Mouse (Mus musculus): ENCODE results near the gene Flt3l.

The Flt3l gene

DNA sequence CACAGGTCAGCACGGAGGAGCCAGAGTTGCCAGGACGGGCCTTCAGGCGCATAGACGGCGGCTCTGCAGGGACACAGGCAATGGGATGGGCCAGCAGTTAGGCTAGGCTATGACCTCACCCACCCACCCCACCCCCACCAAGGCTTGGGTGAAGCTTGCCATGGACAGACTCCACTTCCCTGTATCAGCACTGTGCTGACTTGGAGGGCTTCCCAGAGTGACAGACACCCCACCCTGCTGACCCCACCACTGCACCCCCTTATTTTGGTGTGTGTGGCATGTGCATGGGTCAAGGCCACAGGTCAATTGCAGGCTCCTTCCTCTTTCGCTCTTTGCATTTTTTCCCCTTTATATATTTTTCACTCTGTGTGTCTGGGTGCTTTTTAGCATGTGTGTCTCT is 40.9 kb downstream of the Flt3l start:
- peak in 1 of 2 experiments; percentile 38 for DNase-seq

DNA sequence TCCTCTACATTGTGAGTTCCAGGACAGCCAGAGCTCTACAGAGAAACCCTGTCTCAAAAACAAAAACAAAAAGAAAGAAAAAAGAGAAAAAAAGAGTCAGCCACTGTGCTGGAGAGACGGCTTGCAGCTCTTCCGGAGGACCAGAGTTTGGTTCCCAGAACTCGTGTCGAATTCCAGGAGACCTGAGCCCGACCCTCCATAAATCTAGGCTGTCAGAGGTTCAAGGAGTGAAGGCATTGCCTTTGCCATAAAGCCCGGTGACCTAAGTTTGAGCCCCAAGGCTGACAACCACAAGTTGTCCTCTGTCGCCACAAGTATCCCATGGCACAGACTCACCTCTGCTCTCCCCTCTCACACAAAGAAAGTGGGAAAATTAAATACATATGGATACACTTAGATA is 42.1 kb downstream of the Flt3l start:
- no peak for DNase-seq

- no peak for DNase-seq
Measured at GRCm38 (mm10) chr7:45093516-45093905, 42.7 kb downstream of the Flt3l start.

- no peak for DNase-seq
Measured at GRCm38 (mm10) chr7:45092828-45093515, 43.3 kb downstream of the Flt3l start.

- DNase-seq, result peak; percentile 92 to 96
Measured at GRCm38 (mm10) chr7:45092048-45092447, 44.2 kb downstream of the Flt3l start, which contains the start of gene Rcn3. Rcn3 (minus strand) TSS chr7:45092221.

GRCm38 (mm10) chr7:45091001-45091990 is 44.9 kb downstream of the Flt3l start:
- DNase-seq, result peak; percentile 62 to 70

GRCm38 (mm10) chr7:45090251-45090977 is 45.8 kb downstream of the Flt3l start:
- no peak for DNase-seq

DNA sequence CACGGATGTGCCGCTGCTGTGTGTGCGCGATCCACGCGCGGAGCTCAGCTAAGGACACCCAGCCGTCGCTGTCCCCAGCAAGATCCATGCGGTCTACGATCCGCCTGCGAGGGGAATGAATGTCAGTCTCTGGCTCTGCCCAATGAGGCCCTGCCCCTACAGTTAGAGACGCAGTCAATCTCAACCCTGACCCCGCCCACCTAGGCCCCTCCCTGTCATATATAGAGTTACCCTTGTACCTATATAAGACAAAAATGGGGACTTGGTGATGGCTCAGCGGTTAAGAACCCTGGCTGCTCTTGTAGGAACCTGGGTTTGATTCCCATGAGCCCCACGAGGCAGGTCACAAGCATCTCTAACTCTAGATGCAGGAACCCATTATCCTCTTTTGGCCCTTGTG is 47.6 kb downstream of the Flt3l start:
- no peak for DNase-seq

GRCm38 (mm10) chr7:45086084-45086483 is 50.1 kb downstream of the Flt3l start:
- no peak for DNase-seq

DNA sequence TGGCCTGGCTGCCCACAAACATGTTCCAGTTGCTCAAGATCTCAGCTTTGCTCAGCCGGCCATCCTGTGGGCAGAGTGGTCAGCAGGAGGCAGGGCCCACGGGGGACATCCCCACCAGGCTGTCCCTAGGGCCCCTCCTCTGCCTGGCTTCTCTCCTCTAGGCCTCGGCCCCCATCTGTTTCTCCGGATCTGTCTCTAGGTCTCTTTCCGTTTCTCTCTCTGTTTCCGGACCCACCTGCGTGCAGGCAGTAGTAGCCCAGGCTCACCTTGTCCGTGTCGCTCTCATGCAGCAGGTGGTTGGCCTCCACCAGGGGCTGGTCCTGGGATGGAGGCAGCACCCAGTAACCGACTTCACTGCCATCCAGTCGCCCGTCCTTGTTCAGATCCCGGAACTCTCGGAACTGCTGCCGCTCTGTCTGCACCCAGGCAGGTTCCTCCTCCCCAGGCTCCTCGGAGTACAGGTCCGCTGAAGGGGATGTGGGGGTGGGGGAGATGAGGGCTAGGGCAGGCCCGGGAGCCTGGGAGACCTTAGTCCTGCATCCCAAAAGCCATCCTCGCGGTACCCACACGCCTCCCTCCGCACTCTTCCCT is 52.8 kb downstream of the Flt3l start:
- DNase-seq, result no peak

- peak; percentile 82 to 85 for DNase-seq
Measured at GRCm38 (mm10) chr7:45082401-45083299, 53.6 kb downstream of the Flt3l start.

DNA sequence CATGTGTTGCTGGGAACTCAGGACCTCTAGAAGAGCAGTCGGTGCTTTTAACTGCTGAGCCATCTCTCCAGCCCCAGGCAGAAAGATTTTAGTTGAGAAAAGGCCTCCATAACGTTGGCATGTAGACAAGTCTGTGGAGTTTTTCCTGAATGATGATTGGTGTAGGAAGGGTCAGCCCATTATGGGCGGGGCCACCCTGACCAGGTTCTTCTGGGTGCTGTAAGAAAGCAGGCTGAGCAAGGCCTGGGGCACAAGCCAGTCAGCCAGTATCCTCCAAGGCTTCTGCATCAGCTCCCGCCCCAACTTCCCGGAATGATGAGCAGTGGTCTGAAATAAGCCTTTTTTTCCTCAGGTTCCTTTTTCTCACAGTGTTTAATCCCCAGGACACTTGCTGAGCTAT is 55.2 kb downstream of the Flt3l start:
- DNase-seq, result no peak

- DNase-seq, result peak; percentile 89 to 94
Measured at GRCm38 (mm10) chr7:45079856-45080255, 56.4 kb downstream of the Flt3l start.

Data from lung, postnatal 4 days (tissue).